Mouse (Mus musculus): Measurements from ENCODE around the gene Brca1. TPM values are rescaled to one million over a fixed set of nuclear protein-coding genes. Genes with fewer than 3 reads are reported as not detected.
"Not testable (repeated sequence)": the region's sequence is repeated elsewhere in the genome, so short reads cannot be mapped to it uniquely, and the experiment has no call there.

The Brca1 gene
- total RNA-seq, 2 experiments from 2014 or later, result 10.6 to 10.9 TPM

DNA sequence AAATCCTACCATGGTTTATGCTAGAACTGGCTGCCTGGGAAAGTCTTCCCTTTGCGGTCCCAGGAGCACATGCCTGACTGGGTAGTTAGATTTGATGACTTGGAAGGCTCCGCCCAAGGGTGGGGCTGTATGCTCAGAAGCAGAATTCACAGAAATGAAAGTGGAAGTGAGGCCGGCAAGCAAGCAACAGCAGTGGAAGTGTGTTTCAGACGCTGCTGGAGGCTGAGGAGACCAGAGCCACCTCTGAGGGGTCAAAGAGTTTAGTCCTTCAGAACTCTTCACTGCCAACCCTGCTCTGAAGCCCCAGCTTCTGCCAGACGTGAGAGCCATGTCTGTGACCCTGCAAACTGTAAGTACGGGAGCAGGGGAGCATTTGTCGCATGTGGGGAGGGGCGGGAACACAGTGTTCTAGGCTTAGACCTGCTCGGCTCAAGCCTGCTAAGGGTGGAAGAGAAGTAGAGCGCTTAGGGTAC is 103.4 kb downstream of the Brca1 start, which contains the start of gene Ifi35:
Gene Ifi35 (plus strand): TSS at position 134 of the 473 bp plus-strand sequence.
- peak; percentile 73 for DNase-seq

- DNase-seq, result no peak
These were observed 104.0 kb downstream of the Brca1 start for GRCm38 (mm10) chr11:101447786-101448185.

DNA sequence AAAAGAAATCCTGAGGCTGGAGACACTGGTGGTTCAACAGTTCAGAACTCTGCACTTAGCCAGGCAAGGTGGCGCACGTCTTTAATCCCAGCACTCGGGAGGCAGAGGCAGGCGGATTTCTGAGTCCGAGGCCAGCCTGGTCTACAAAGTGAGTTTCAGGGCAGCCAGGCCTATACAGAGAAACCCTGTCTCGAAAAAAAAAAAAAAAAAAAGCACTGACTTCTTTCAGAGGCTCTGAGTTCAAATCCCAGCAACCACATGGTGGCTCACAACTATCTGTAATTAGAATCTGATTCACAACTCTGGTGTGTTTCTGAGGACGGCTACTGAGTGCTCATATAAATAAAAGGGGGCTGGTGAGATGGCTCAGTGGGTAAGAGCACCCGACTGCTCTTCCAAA is 104.9 kb downstream of the Brca1 start:
- not testable (repeated sequence) for DNase-seq

DNA sequence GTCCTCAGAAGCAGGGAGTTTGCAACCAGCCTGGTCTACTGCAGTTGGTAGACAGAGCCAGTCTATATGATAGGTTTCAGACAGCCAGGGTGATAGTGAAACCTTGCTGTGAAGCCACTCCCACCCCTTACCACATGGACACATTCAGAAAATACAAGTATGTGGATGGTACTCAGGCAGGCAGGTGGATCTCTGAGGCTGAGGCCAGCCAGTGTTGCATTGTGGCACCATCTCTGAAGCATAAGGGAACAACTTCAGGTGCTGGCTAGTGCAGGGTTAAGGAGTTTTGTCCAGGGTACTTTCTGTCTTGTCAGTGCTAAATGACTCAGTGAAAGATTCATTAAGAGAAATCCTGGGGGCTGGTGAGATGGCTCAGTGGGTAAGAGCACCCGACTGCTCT is 105.4 kb downstream of the Brca1 start:
- no peak for DNase-seq

DNA sequence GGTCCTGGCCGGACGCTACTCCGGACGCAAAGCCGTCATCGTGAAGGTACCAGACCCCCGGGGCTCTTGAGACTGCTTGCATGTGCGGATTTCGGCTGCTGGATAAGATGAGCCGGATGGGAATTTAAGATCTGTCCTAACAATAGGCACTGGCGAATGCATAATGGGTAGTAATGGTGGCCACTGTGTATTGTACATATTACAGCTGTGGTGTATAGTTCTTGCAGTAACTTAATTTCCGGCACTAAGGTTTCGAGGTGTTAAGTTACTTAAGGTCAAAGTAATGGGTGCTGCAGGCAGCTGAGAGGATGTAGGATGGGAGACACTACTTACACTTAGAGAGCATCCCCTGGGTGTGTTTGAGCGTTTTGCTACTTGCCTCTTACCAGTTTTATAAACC is 109.0 kb downstream of the Brca1 start:
- DNase-seq, result no peak

- peak; percentile 96 for DNase-seq
These were observed 109.5 kb downstream of the Brca1 start, which contains the start of gene Rpl27 for GRCm38 (mm10) chr11:101442127-101442693. Gene Rpl27, plus strand, starts transcription at chr11:101442298.

GRCm38 (mm10) chr11:101441450-101442126 is 110.2 kb downstream of the Brca1 start:
- not testable (repeated sequence) for DNase-seq

Other genes starting within 250 kb of the Brca1 start
- 100 to 1,000 TPM; 103 to 106 TPM for gene Becn1, start 249.7 kb downstream of the Brca1 start, total RNA-seq (2021)
- gene Psme3, start 235.7 kb downstream of the Brca1 start, total RNA-seq (2021), result 100 to 1,000 TPM in 1 of 2 experiments, 10 to 100 TPM in 1; 88.7 to 103 TPM
- 1 to 10 TPM; 2.9 to 3.2 TPM for gene Aoc2, start 226.9 kb downstream of the Brca1 start, total RNA-seq (2021)
- gene Aoc3, start 221.3 kb downstream of the Brca1 start, total RNA-seq (2021), result 10 to 100 TPM; 29.5 to 31.3 TPM
- not detected for gene G6pc, start 184.4 kb downstream of the Brca1 start, total RNA-seq (2021)
- gene Aarsd1, start 134.3 kb downstream of the Brca1 start, total RNA-seq (2021), result 10 to 100 TPM; 25.0 to 27.1 TPM
- 1 to 10 TPM; 3.0 to 8.8 TPM for gene Gm27029, start 127.2 kb downstream of the Brca1 start, total RNA-seq (2021)
- gene Rundc1, start 126.9 kb downstream of the Brca1 start, total RNA-seq (2021), result 10 to 100 TPM in 1 of 2 experiments, 1 to 10 TPM in 1; 9.0 to 12.4 TPM
- gene Ptges3l, start 126.6 kb downstream of the Brca1 start, total RNA-seq (2021), result 10 to 100 TPM; 50.6 to 52.8 TPM
- gene Rpl27, start 109.7 kb downstream of the Brca1 start, total RNA-seq (2021), result 10 to 100 TPM; 69.0 to 72.5 TPM
- 10 to 100 TPM; 12.0 to 13.1 TPM for gene Ifi35, start 103.5 kb downstream of the Brca1 start, total RNA-seq (2021)
- 10 to 100 TPM; 11.5 to 11.7 TPM for gene Rnd2, start 87.0 kb downstream of the Brca1 start, total RNA-seq (2021)
- gene Vat1, start 85.7 kb downstream of the Brca1 start, total RNA-seq (2021), result 10 to 100 TPM; 59.5 to 60.4 TPM
- gene Nbr1, start 194 bp upstream of the Brca1 start, total RNA-seq (2021), result 100 to 1,000 TPM; 116 to 120 TPM
- gene Tmem106a, start 30.3 kb upstream of the Brca1 start, total RNA-seq (2021), result 1 to 10 TPM; 7.9 TPM
- gene Gm11634, start 47.3 kb upstream of the Brca1 start, total RNA-seq (2021), result not detected
- gene Rdm1, start 75.2 kb upstream of the Brca1 start, total RNA-seq (2021), result 10 to 100 TPM; 29.2 to 35.0 TPM
- gene Arl4d, start 113.6 kb upstream of the Brca1 start, total RNA-seq (2021), result 10 to 100 TPM; 17.9 to 20.5 TPM
- gene Dhx8, start 181.0 kb upstream of the Brca1 start, total RNA-seq (2021), result 10 to 100 TPM; 21.6 to 21.7 TPM
- gene Etv4, start 233.4 kb upstream of the Brca1 start, total RNA-seq (2021), result 1 to 10 TPM; 6.6 to 6.8 TPM

All from heart, postnatal 4 days (tissue).